Mouse (Mus musculus): ENCODE data around the gene Cdc14b.

DNA sequence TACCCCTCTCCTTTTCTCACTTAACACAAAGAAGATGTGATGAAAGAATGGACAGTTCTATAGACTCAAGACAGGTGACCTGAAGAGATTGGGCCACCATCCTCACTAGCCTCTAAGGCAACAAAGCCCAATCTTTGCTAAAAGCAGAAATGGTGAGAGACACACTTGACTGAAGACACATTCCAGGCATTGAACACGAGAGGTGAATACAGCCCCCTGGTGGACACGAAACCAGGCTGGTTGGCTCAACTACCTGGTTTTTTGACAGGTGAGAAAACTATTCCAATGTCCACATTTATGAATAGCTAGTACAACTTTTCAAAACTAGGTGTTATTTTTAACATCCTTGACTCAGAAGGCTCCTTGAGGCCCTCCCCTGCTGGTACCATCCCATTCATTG is 70.4 kb downstream of the Cdc14b start:
- TF ChIP-seq GATA1 (IDR thresholded peaks at IDR 0.05; ENCODE audit: borderline replicate concordance, low read length) (no peak), FLI1 (IDR thresholded peaks at IDR 0.05; ENCODE audit: low read length) (no peak)
